Mouse (Mus musculus) CD4-positive helper T cell, adult 2 months (primary cell): ENCODE data around the gene Traf3.

Experiments
- DNase-seq: peaks from one replicate; pipeline ENCODE4 v3.0.0-alpha.2; 2012; ENCODE audit warnings: low read depth, missing footprints, low spot score

Gene Traf3

GRCm38 (mm10) chr12:111249095-111249494 is 82.9 kb downstream of the Traf3 start:
- no peak for DNase-seq

GRCm38 (mm10) chr12:111250116-111250515 is 83.9 kb downstream of the Traf3 start:
- no peak for DNase-seq

DNA sequence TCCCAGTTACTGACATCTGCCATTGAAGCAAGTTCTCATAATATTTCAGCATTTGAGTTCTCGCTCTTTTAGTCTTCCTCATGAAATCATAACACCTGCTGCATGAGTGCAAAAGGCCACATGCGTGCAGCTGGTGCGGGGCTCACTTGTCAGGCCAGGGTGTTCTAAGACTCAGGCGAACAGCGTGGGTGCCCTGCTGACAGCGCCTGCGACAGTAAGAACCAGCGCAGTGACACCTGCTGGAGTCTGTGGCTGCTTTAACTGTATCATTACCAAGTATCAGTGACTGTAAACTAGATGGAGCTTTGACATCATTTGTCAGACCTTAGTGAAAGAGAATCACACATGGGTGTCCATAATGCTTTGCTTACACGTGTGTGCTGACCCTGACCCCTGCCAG is 85.1 kb downstream of the Traf3 start:
- no peak for DNase-seq

GRCm38 (mm10) chr12:111263650-111264049 is 97.5 kb downstream of the Traf3 start:
- DNase-seq: no peak

DNA sequence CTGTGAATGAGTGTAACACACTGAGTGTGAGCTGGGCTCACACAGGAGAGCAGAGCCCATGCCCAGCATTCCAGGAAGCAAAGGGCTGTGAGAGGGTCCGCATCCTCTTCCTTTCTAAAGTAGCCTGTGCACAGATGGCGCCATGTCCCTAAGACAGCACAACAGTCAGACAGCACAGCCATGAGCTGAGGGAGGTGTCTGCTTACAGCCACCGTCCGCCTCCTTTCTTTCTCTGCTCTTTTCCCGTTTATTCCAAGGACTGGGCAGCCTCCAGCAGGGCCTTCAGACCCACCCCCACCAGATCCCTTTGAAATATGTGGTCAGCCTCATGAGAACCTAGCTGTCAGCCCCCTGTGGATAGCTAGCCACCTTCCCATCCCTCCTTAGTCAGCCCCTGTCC is 99.0 kb downstream of the Traf3 start:
- no peak for DNase-seq

GRCm38 (mm10) chr12:111266592-111266991 is 100.4 kb downstream of the Traf3 start:
- DNase-seq: no peak

DNA sequence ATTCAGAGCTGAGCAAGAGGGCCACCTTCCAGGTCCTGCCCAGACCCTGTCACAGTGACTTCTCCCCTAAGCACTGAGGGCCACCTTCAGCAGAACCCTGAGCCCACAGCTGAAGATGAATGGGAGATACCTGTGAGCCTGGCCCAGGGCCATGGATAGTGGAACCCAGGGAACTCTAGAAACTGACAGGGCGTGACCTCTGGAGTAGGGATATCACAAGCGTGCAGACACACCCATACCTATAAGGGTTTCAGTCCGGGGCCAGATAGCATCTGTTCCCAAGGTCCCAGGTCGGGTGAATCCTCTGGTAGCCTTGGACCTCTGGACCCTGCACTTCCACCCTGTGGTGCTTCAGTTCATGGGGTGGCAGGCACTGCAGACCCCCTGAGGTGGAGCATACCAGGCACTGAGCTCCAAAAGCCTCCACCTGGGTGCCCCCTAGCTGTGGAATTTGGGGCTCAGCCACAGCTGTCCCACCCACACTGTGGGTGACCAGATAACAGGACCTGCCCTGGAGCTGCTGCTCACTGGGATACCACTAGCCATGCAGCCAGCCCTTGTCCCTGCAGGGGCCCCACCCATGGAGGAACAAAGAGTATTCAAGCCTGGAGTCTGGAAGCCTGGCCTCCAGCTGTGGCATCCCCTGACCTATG is 101.6 kb downstream of the Traf3 start:
- no peak for DNase-seq

- no peak for DNase-seq
Observed at GRCm38 (mm10) chr12:111270629-111271277, 104.6 kb downstream of the Traf3 start, which contains the start of gene Amn. Amn (plus strand) TSS chr12:111271095.

DNA sequence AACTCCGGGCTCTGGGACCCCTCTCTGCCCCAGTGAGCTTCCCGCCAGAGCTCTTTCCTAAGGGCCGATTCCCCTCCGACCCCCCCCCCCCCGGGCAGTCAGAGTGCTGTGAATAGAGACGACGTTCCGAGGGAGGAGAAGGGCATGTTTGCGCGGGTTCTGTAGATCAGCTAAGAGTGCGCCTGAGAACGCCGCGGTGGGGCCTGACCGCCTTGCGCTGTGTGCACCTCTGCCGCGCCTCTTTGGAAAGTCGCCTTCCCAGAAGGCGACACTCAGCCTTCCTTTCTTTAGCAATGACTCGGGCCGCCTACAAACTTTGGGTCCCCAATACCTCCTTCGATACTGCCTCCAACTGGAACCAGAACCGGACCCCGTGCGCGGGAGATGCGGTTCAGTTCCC is 105.2 kb downstream of the Traf3 start:
- DNase-seq: no peak

DNA sequence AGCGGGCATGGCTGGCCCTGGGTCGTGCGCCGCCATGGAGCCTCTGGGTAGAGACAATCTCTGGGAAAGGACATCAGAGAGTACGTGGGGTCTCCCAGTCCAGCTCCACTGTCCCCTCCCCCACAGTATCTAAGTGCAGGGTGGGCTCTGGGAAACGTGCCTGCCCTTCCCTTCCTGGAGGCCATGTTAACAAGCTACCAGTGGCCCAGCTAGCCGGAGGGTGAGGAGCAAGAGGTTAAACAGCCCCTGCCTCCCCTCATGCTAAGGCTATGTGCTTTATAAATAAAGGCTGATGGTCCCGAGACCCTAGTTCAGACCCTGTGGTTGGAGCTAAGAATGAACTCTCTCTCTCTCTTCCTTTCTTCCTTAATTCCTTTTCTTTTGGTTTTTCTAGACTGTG is 105.8 kb downstream of the Traf3 start:
- no peak for DNase-seq

GRCm38 (mm10) chr12:111272420-111272819 is 106.2 kb downstream of the Traf3 start:
- DNase-seq: peak; percentile 58

GRCm38 (mm10) chr12:111274006-111274405 is 107.8 kb downstream of the Traf3 start:
- no peak for DNase-seq

DNA sequence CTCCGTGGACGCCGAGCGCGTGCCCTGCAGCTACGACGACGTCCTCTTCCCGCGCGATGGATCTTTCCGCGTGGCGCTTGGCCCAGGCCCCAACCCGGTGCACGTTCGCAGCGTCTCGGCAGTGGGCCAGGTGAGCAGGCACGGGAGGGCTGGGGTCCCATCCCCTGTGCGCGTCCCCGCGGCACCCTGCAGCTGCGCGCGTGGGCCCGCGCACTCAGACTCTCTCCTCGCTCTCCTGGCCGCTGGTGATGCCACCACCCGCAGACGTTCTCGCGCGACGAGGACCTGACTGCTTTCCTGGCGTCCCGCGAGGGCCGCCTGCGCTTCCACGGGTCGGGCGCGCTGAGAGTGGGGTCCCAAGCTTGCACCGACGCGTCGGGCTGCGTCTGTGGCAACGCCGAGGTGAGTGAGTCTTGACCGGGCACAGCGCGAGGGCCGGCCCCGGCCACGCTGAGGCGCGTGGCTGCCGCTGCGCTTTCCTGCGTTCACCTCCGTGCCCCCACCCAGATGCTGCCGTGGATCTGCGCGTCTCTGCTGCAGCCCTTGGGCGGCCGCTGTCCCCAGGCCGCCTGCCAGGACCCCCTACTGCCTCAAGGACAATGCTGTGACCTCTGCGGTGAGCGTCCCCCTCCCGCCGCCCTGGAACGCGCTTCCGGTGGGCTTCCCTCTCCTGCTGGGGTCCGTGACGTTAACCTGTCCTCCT is 108.4 kb downstream of the Traf3 start:
- no peak for DNase-seq

DNA sequence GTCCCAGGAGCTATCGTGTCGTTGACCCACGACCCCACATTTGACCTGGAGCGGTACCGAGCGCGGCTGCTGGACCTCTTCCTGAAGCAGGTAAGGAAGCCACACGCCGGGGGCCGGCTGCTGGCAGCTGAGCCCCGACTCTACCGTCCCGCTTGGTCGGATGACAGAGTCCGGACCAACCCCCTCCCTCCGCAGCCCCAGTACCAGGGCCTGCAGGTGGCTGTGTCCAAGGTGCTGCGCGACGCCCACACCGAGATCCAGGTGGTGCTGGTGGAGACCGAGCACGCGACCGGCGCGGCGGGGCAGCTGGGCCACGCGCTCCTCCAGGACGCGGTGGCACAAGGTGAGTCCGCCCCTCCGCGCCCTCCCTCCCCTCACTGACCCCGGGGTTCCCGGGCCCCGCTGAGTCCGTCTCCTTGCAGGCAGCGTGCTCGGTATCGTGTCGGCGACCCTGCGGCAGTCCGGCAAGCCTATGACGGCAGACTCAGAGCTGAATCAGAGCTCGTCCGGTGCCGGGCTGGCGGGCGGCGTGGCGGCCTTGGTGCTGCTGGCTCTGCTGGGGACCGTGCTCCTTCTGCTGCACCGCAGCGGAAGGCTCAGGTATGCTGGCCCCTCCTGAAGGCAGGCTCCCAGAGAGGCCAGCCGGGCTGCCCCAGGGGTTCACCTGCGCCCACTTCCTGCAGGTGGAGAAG is 109.1 kb downstream of the Traf3 start:
- no peak for DNase-seq

- no peak for DNase-seq
Observed at GRCm38 (mm10) chr12:111276371-111276770, 110.2 kb downstream of the Traf3 start.

- DNase-seq: no peak
Observed at GRCm38 (mm10) chr12:111283573-111283972, 117.4 kb downstream of the Traf3 start.

DNA sequence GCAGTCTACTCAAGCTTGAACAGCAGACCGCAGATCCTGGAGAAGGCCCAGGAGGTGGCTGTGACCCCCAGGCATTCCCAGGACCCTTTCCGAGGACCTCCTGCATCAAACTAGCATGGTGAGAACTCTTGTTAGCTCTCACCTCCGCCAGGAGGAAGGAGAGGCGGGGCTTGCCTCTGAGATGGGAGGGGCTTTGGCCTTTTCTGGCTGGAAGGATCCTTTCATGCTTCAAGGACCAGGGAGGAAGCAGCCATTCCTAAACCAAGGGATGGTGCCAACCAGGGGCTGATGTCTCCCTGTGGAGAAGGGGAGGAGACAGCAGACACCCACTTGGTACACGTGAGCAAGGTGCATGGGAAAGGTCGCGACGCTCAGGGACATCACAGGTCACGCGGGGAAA is 118.4 kb downstream of the Traf3 start:
- no peak for DNase-seq

GRCm38 (mm10) chr12:111293025-111293424 is 126.9 kb downstream of the Traf3 start:
- no peak for DNase-seq

DNA sequence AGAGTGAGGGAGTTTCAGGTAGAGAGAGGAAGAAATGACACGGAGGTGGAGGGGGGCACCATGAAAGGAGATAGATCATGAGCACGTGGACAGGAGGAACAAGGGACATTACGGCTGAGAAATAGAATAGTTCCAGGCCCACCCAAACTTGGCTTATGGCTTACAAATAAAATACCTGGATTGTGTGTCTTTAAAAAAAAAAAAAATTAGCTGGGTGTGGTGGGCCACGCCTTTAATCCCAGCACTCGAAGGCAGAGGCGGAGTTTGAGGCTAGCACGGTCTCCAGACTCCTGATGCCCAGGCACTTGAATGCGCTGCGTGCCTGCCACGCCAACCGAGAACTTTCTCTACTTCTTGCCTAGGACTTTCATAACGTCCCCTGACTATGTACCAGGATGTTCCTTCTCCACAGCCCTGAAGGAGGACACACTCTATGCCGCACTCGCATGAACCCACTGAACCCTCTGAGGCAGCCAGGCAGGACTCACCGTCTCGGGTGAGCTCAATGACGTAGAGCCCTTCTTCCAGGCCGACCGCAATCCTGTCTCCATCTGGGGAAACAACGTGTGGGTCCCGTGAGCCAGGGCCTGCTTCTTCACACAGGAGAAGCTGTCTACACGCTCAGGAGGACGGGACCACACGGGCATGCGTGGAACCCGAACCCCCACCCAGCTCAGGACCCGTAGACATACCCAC is 135.3 kb downstream of the Traf3 start:
- DNase-seq: no peak

DNA sequence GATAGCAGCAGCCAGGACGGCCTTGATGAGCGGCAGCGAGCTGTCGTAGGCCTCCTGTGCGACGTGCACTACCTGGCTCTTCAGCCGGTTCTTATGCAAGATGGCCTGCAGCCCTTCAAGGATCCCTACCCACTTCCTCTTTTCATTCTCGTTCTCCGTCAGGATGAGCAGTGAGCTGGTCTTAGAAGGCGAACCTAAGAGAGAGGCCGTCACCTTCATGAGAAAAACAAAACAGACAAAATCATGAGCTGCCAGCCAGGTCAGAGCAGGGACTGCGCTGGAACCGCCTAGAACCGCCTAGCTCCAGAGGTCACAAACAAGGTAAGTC is 135.8 kb downstream of the Traf3 start:
- DNase-seq: no peak

GRCm38 (mm10) chr12:111303702-111304337 is 137.7 kb downstream of the Traf3 start:
- DNase-seq: no peak
